Mouse (Mus musculus): ENCODE results near the gene Ddx52. TPM values are rescaled to one million over a fixed set of nuclear protein-coding genes. Genes with fewer than 3 reads are reported as not detected.

The Ddx52 gene
- total RNA-seq, 1 experiment from 2014 or later, result 18.7 TPM

DNA sequence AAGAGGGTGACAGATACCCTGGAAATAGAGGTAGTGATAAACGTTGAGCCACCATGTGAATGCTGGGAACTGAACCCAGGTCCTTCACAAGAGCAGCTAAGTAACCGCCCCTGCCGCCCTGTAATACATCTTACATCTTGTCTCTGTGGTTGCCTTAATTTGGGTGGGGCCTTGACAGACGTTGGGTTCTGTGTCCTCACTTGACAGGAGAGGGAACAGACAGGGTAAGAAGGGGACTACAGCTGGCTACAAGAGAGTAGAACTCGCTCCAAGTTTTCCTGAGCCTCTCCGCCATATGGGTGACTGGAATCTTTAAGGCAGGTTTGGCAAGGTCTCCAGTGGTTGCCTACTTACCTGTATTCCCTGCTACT lies 26.3 kb downstream of the Ddx52 start:
- DNase-seq, result no peak

DNA sequence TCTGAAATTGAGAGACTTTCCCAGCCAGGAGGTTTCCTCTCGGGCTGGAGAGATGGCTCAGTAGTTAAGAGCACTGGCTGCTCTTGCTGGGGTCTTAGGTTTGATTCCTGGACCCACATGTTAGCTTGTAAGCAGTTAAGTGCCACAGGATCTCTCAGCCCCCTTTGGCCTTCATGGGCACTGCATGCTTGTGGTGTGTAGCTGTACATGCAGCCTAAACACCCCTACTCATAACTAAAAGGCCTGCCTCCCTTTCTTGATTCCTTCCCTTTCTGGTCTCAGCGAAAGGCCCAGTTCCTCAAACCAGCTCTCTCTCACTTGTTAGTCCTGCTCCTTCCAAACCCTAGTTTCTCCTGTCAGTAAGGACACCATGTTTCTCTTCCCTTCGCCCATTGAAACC lies 27.2 kb downstream of the Ddx52 start:
- no peak for DNase-seq

DNA sequence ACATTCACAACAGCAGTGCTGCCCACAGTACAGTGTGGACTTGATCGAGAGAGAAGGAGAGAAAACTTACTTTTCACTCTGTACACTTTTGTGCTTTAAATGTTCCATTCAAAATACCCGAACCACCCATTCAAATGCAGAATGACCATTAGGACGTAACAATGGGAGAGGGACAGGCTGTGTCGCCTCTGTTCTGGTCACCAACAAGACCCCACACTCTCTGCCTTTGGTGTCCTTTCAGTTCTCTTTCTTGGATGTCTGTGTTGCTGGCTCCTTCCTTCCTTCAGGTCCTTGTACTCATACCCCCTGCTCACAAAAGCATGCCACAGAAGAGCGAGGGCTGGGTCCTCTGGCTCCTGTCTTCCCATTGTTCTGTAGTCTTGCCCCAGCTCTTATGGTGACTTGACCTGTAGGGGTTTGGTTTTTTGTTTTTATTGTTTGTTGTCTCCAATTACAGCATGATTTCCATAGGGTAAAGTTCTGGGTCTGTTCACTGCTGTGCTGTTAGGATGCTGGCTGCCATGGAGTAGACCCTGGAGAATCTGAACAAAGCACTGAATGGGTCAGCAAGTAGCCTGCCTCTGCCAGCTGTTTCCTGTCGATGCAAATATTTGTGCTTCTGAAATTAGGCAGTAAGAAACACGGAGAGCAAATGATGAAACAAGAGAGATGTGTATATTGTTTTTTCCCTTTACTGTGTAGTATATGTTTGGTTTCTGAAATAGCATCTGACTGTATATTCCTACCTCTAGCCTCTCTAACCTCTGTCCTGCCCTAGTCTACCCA lies 32.9 kb downstream of the Ddx52 start:
- no peak for DNase-seq

DNA sequence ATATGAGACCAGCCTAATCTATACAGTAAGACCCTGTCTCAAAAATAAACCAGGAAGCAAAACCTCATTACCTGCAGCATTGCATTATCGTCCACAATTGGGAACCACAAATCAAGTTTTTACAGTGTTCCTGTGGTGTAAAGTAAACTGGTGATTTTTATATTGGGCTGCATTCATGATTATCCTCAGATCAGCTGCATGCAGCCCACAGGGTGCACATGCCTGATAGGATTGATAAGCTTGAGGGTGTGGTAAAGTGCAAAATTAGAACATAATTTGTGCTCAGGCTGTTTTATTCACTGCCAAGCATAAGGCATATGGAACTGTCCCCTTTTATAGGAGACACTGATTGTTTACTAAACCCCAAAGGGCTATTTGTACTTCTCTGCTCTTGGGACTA lies 33.6 kb downstream of the Ddx52 start:
- DNase-seq, result no peak

DNA sequence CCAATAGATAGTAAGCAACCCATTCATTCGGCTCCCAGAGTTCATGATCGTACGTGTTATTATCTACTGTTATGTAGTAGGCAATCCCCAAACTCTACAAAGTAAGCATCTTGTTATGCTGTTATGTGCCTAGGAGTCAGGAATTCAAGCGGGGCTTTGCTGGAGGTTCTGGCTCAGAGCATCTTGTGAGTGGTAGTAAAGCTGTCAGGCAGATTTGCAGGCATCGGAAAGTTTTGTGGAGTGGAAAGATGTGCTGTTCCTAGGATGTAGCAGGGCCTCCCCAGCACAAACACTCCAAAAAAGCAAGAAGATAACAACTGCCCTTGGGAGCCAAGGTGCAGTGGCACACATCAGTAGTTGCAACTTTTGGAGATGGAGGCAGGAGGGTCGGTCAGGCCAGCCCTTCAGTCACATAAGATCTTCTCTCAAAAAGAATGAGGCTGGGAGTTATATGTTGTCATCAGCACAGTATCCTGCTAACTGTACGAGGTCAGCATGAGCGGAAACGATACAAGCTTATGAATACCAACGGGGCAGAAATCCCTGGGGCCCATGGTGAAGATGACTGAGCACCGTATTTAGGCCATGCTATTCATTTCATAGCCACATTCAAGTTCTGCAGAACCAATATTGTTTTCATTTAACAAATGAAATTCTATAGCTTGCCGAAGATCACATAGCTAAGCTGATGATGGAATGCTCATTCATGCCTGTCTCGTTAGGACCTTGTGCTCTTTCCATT lies 34.5 kb downstream of the Ddx52 start:
- no peak for DNase-seq

DNA sequence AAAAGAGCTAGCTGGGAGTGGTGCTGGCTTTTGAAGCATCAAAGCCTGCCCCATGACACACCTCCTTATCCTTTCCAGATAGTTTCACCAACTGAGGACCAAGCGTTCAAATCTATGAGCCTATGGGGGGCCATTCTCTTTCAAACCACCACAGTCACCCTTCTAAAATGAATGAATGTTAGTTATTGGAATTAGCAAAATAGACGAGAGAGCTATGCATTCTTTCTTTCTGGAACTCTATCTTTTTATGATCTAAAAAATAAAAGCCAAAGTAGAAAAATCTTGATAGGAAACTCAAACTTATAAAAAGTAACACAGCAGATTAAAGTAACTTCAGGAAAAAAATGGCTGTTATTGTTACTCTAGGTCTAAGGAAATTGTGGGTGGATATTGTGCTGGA lies 35.9 kb downstream of the Ddx52 start:
- no peak for DNase-seq

DNA sequence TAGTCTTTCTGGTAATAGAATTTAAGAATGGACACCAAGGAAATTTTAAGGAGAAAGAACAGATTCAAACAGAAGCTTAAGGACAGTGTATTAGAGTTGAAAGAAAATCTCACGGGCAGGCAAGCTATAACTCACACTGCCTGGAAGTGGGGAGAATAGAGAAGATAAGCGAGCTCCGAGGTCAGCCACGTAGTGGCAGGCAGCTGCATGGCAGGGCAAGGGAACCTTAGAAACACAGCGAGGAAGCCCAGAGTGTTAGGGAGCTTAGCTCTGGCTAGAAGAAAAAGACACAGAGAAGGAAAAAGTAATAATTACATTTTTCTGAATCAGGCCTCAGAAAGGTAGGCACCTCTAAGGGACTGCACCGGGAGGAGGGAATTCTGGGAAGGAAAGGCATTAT lies 38.1 kb downstream of the Ddx52 start:
- peak; percentile 58 for DNase-seq

DNA sequence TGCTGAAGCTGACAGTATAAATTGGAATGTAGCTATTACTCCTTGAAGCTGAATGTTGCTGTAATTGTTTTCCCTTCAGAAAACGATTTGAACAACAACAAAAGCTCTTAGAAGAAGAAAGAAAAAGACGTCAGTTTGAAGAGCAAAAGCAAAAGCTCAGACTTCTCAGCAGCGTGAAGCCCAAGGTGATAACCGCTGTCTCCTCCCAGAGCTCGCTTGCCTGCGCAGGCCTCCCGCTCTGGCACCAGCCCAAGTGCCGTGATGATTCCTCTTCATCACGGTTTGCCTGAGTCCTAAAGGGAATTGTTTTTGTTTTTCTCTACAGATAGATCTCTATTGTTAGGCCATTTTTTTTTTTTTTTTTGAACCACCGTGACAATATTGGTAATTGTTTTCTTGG lies 39.5 kb downstream of the Ddx52 start:
- DNase-seq, result peak; percentile 52

DNA sequence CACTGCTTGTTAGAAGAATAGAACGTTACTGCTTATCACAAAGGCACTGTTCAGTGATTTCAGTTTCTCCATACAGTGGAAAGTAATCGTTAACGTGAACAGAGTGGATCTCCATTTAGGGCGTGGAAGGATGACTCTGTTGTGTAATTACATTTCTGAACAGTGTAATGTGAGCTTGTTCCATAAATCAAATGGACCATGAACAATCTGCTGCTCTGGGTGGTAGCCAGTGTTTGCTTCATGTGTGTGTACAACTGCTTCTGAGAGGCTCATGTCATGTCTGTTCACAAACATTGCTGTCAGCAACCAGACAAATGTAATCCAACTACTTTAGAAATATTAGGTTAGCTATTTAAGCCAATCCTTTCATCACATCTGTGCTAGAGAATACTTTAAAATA lies 49.8 kb downstream of the Ddx52 start:
- no peak for DNase-seq

DNA sequence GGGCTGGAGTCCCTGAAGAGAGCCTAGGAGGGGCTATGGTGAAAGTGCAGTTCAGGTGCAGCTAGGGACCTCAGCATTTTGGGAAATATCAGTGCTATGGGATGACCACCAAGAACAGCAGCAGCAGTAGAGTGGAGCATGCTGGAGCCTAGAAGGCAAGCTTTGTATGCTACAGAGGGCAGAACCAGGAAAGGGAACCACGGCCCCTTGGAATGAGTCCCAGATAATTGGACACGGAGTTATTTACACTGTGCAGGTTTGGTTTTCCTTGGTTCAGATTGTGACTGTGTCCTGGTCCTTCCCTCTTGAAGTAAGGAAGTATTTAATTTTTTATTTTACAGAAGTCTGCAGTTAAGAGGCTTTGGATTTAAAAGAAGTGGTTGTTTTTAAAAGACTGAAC lies 51.6 kb downstream of the Ddx52 start:
- DNase-seq, result no peak

DNA sequence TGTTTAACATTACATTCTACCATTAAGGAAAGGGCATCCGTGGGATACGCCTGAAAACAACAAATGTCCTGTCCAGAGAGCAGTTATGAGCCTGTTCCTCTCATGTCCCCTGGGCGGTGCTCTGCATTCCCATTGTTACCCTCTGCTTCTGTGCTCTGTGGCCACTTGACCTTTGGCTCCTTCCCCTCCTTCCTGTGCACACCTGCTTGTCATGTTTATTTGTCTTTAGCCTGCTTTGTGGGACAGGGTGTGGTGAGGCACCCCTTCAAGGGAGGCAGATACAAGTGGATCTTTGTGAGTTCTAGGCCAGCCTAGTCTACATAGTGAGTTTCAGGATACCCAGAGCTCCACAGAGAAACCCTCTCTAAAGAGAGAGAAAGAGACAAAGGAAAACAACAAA lies 52.6 kb downstream of the Ddx52 start:
- DNase-seq, result no peak

DNA sequence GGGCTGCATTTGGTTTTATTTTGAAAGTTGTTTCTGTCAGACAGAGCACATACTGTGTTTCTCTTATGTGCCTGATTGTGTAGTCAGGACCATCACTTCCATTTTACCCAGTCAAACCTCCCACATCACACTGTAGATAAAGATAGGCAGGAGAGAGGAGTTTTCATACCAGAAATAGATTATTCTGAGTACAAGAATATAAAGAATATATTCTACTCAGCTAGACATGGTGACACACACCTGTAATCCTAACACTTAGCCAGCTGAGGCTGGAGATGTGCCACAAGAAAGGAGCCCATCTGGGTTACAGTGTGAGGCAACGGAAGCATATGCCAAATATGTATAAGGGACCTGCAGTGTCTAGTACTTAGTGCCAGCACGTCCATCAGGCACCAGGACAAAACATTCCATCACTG lies 53.7 kb downstream of the Ddx52 start:
- DNase-seq, result no peak

DNA sequence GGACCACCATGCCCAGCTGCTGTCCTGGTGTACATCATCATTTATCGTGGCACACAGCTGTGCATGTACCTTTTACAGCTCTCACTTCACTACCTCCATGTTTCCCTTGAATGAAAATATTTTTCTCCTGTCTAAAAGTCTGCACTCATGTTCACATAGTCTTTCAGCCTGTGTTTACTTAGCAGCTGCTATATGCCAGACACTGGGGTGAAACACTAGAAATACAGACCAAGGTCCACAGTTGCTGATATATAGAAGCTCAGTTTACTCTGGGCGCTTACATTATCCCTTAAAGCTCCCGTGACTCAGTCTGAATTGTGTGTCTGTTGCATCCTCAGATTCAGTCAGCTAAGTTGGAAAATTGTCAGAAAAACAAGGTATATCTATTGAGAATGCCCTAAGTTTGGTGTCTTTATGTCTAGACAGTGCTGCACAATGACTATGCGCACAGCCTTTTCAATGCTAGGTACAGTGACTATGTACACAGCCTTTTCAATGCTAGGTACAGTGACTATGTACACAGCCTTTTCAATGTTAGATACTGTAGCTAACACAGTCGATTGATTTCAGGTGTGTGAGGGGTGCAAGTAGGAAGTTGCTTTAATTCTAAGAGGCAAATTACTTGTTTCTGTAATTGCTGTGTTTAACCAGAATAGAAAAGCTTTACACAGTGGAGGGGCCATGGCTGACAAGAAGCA lies 55.5 kb downstream of the Ddx52 start:
- no peak for DNase-seq

DNA sequence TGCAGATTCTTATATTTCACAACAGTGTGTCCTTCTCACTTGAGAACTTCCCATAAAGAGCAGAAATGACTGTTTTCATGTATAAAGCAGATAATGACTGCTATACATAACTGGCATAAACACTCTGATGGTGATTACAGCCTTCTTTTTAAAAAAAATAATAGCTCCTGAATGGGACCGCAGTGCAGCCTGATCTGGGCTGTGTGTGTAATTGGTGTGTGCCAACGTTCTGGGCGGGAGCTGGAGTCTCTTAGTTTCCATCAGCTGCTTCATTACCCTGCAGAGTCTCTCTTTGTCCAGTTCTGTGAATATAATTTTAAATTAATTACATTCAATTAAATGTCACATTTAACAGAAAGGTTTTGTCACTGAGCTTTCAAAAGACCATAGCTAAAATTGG lies 57.1 kb downstream of the Ddx52 start:
- no peak for DNase-seq

DNA sequence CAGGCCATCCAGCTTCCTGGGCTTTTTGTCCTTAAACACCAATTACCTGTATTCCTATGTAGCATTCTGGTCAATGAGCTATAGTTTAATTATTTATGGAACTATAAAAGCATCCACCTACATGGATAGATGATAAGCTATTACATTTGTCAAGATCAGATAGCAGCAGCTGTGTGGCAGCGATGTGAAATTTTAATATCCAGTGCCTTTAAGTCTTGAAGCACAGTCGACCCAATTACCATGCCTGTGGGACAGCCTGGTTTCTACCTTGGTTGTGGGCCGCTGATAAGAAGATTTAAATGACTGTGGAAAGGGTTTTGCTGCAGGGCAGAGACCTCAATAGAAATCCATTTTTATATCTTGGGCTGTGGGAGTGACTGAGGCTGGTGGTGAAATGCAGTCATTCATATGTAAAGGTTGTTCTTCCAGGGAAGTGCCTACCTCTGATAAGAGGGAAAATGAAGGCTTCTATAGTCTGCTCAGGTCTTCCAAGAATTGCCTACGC lies 57.6 kb downstream of the Ddx52 start:
- DNase-seq, result no peak

DNA sequence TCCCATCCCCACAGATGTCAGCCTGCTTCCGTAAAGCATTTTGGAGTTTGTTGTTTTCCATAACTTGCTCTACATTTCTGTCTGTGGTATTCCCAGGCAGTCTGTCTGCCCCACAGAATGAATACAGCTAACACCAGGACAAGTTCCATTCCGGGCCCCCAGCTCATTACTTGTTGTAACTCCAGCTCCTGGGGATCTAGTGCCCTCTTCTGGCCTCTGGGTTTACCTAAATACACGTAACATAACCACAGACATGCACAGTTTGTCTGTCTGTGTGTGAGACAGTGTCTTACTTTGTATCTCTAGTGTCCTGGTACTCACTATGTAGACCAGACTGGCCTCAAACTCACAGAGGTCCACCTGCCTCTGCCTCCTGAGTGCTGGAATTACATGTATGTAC lies 59.4 kb downstream of the Ddx52 start:
- no peak for DNase-seq

DNA sequence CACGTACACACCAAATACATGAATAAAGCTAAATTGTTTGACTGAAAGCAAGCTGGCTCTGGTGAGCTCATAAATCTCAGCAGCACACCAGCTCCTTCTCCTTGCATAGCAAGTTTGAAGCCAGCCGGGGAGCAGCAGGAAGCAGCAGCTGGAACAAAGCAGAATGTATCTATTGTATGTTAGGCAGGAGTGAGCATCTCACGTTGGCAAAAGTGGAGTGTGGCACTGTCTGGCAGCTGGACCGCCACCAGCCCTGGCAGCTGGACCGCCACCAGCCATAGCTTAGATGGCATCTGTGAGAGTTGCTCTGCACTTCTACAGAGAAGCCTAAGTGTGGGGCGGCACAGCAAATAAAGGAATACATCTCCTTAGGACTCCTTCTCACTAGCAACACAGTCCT lies 62.1 kb downstream of the Ddx52 start:
- DNase-seq, result no peak

DNA sequence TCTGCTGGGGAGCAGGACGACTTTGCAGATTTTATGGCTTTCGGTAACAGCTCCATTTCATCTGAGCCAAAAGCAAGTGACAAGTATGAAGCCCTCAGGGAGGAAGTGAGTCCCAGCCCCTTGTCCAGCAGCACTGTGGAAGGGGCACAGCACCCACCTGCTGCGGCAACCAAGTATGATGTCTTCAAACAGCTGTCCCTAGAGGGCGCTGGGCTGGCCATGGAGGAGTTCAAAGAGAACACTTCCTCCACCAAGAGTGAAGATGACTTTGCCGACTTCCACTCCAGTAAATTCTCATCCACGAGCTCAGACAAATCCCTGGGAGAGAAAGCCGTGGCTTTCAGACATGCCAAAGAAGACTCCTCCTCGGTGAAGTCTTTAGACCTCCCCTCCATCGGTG lies 67.1 kb downstream of the Ddx52 start:
- no peak for DNase-seq

DNA sequence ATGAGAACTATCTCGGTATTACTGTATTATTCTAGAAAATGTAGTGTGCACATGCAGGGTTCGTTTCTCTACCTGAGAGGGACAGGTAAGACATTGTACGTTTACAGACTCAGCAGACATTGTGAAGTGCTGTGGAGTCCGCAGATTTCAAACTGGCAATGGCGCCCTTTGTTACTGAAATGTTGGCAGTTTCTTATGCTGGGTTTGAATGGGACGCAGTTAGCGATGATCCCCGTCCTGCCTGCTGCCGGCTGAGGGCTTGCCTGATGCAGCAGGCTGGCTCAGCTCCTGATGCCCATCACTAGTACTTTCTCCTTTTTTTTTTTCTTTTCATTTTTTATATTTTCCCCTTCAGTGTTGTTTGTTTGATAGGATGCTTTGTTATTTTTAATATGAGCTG lies 68.5 kb downstream of the Ddx52 start:
- no peak for DNase-seq

DNA sequence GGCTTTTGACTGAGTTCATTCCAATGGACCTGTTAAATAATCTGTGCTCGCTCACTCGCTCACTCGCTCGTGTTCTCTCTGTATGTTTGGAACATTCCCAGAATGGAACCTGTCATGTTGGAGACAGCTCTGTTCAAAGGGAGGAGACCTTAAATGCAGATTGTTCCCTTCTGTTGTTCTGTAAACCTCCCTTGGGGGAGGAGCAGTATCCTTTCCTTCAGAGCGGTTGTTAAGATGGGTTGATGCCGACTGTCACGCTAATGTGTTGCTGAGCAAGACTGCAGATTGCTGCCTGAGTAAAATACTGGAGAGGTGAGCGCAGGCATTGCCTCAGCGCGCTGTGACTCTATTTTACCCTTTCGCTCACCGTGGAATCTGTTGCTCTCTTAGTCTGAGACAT lies 69.2 kb downstream of the Ddx52 start:
- no peak for DNase-seq

DNA sequence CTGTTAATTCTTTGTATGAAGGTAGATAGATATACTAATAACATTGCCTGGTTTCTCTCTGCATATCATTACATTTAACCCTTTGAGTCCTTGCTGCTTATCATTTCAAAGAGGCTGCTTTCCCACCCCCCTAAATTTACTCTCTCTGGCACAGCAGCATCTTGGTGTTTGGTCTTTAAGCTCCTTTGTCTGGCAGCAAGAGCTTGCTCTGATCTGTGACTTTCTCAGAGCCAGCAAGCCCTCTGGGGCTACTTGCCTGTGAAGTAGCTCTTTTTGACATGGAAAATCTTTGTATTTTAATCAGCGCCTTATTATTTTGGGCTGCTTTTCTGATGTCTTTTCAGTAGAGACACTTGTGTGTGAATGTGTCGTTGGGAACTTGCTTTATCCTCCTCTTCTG lies 69.7 kb downstream of the Ddx52 start:
- no peak for DNase-seq
